Comparison of ENCODE assay signal across 12 mouse cellular contexts in the genomic region with DNA sequence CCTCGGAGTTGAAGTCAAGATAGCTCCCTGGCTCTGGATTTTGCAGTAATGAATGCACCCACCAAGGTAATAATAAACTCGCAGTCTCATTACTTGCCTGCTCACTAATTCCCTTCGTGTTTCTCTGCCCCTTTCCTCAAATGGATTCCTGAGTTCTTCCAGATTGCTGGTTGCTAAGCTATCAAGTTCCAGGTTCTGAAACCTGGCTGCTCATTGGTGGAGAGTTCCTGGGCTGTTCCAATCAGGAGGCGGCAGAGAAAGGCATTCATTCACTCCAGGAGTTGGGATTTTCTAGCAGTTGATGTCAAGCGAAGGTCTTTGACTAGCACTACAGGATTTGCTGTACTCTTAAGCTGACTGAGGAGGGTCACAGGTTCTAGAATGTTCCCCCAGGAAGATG.
DNase-seq lines count a peak whose midpoint lies in the region; ATAC-seq and TF ChIP-seq lines count a peak whose summit lies in the region.
"Had no signal": no experiment of that assay in that cellular context is flagged by ENCODE, and none has a peak within 500 bp of the region (broad histone marks: within the 10 kb centered on the region; RNA-seq: fewer than 3 reads in every experiment).

No protein-coding gene starts in this region.

- no peaks in the 10 kb centered on the region for H3K36me3 ChIP-seq in embryonic facial prominence, embryonic 11.5 days (replicated peaks; ENCODE audit: control insufficient read depth, insufficient read depth, low read depth, low read length)
- H3K36me3 ChIP-seq in embryonic facial prominence, embryonic 10.5 days (replicated peaks) = no peaks in the 10 kb centered on the region
- no peaks in the 10 kb centered on the region for H3K36me3 ChIP-seq in midbrain, postnatal 0 days (ENCODE audit: insufficient read depth, low read length)
- H3K36me3 ChIP-seq in midbrain, embryonic 15.5 days (replicated peaks) = no peaks in the 10 kb centered on the region
- no peaks in the 10 kb centered on the region for H3K36me3 ChIP-seq in kidney, embryonic 14.5 days (ENCODE audit: control insufficient read depth, insufficient read depth, low read length)
- no peaks in the 10 kb centered on the region for H3K36me3 ChIP-seq in stomach, embryonic 14.5 days (ENCODE audit: control insufficient read depth, insufficient read depth, low read length)

- 41% methylated on average over 5 of the region's 5 CpGs for WGBS in embryonic facial prominence, embryonic 11.5 days
- 51% methylated on average over 5 of the region's 5 CpGs for WGBS in embryonic facial prominence, embryonic 10.5 days
- WGBS in midbrain, postnatal 0 days = 36% methylated on average over 5 of the region's 5 CpGs
- WGBS in midbrain, embryonic 15.5 days = 45% methylated on average over 5 of the region's 5 CpGs
- WGBS in kidney, embryonic 14.5 days = 40% methylated on average over 5 of the region's 5 CpGs
- 29% methylated on average over 5 of the region's 5 CpGs for WGBS in stomach, embryonic 14.5 days

- no peak for TF ChIP-seq CTCF in midbrain, postnatal 0 days (IDR thresholded peaks at IDR 0.05)

- H3K27ac ChIP-seq in embryonic facial prominence, embryonic 11.5 days (replicated peaks; ENCODE audit: low read depth, low read length) = no peak overlapping the region
- H3K27ac ChIP-seq in embryonic facial prominence, embryonic 10.5 days (replicated peaks) = no peak overlapping the region
- H3K27ac ChIP-seq in midbrain, postnatal 0 days (ENCODE audit: low read depth, low read length) = no peak overlapping the region
- no peak overlapping the region for H3K27ac ChIP-seq in midbrain, embryonic 15.5 days
- H3K27ac ChIP-seq in kidney, embryonic 14.5 days (ENCODE audit: low read depth, low read length) = no peak overlapping the region
- H3K27ac ChIP-seq in stomach, embryonic 14.5 days (ENCODE audit: low read length) = no peak overlapping the region

- ATAC-seq in embryonic facial prominence, embryonic 11.5 days (replicated peaks; ENCODE audit: insufficient number of reproducible peaks, low FRiP score, low TSS enrichment, low read depth) = peak; percentile 71; the same call in 1 of the 2 replicates
- peak; percentile 50; the same call in 1 of the 2 replicates for ATAC-seq in midbrain, postnatal 0 days (ENCODE audit: low FRiP score)
- ATAC-seq in midbrain, embryonic 15.5 days (replicated peaks) = no peak
- ATAC-seq in kidney, embryonic 14.5 days (ENCODE audit: low FRiP score, low TSS enrichment) = peak; percentile 82; the same call in 1 of the 2 replicates
- ATAC-seq in stomach, embryonic 14.5 days (ENCODE audit: insufficient number of reproducible peaks, insufficient read depth, low FRiP score, low read depth) = 0 out of 2 replicates have a peak, but pooled peaks have one; percentile 39
- ATAC-seq: lung, postnatal 0 days had no signal

- no peak overlapping the region for H3K9ac ChIP-seq in embryonic facial prominence, embryonic 11.5 days (replicated peaks; ENCODE audit: low read length)
- no peak overlapping the region for H3K9ac ChIP-seq in midbrain, postnatal 0 days (replicated peaks; ENCODE audit: low read length, poor library complexity, severe bottlenecking)
- no peak overlapping the region for H3K9ac ChIP-seq in midbrain, embryonic 15.5 days
- H3K9ac ChIP-seq in kidney, embryonic 14.5 days (ENCODE audit: low read depth, low read length) = no peak overlapping the region
- no peak overlapping the region for H3K9ac ChIP-seq in stomach, embryonic 14.5 days (replicated peaks; ENCODE audit: low read depth, low read length)

- no peaks in the 10 kb centered on the region for H3K27me3 ChIP-seq in embryonic facial prominence, embryonic 11.5 days (ENCODE audit: control insufficient read depth, insufficient read depth, low read length)
- H3K27me3 ChIP-seq in embryonic facial prominence, embryonic 10.5 days (replicated peaks; ENCODE audit: low read depth, poor library complexity, severe bottlenecking) = no peaks in the 10 kb centered on the region
- no peaks in the 10 kb centered on the region for H3K27me3 ChIP-seq in midbrain, postnatal 0 days (ENCODE audit: insufficient read depth, low read length)
- H3K27me3 ChIP-seq in midbrain, embryonic 15.5 days (replicated peaks) = no peaks in the 10 kb centered on the region
- no peaks in the 10 kb centered on the region for H3K27me3 ChIP-seq in kidney, embryonic 14.5 days (ENCODE audit: control insufficient read depth, insufficient read depth, low read length)
- no peaks in the 10 kb centered on the region for H3K27me3 ChIP-seq in stomach, embryonic 14.5 days (ENCODE audit: control insufficient read depth, insufficient read depth, low read length)

- no peak overlapping the region for H3K4me3 ChIP-seq in embryonic facial prominence, embryonic 11.5 days (ENCODE audit: low read depth, low read length)
- H3K4me3 ChIP-seq in embryonic facial prominence, embryonic 10.5 days = no peak overlapping the region
- no peak overlapping the region for H3K4me3 ChIP-seq in midbrain, postnatal 0 days (ENCODE audit: low read depth, low read length)
- no peak overlapping the region for H3K4me3 ChIP-seq in midbrain, embryonic 15.5 days
- H3K4me3 ChIP-seq in kidney, embryonic 14.5 days (ENCODE audit: low read length) = no peak overlapping the region
- no peak overlapping the region for H3K4me3 ChIP-seq in stomach, embryonic 14.5 days (ENCODE audit: low read depth, low read length)

- H3K9me3 ChIP-seq in embryonic facial prominence, embryonic 11.5 days (replicated peaks; ENCODE audit: control insufficient read depth, low read length) = no peaks in the 10 kb centered on the region
- H3K9me3 ChIP-seq in embryonic facial prominence, embryonic 10.5 days = no peaks in the 10 kb centered on the region
- no peaks in the 10 kb centered on the region for H3K9me3 ChIP-seq in midbrain, postnatal 0 days (ENCODE audit: low read length)
- no peaks in the 10 kb centered on the region for H3K9me3 ChIP-seq in midbrain, embryonic 15.5 days
- H3K9me3 ChIP-seq in kidney, embryonic 14.5 days (ENCODE audit: control insufficient read depth, low read length) = no peaks in the 10 kb centered on the region
- H3K9me3 ChIP-seq in stomach, embryonic 14.5 days (ENCODE audit: control insufficient read depth, low read depth, low read length) = no peaks in the 10 kb centered on the region

- DNase-seq in embryonic facial prominence, embryonic 11.5 days (ENCODE audit: low spot score) = peak; percentile 48
- no peak for DNase-seq in embryonic facial prominence, embryonic 10.5 days (ENCODE audit: low spot score)
- peak; percentile 58 for DNase-seq in midbrain, postnatal 0 days (ENCODE audit: low spot score)
- no peak for DNase-seq in cerebellum, adult 11-12 months
- no peak for DNase-seq in c-Kit-positive CD71-positive TER-119-positive erythroid progenitor cells, embryonic 14.5 days (ENCODE audit: low spot score)
- DNase-seq: cerebellum, postnatal 14 days; gastrocnemius, postnatal 10 days had no signal

- peaks cover 3% of the 10 kb centered on the region; the same call in 1 of the 2 replicates for H3K4me1 ChIP-seq in embryonic facial prominence, embryonic 11.5 days (ENCODE audit: control insufficient read depth, insufficient read depth, low read length)
- H3K4me1 ChIP-seq in embryonic facial prominence, embryonic 10.5 days = peaks cover 16% of the 10 kb centered on the region
- no peaks in the 10 kb centered on the region for H3K4me1 ChIP-seq in midbrain, postnatal 0 days (ENCODE audit: insufficient read depth, low read length)
- H3K4me1 ChIP-seq in midbrain, embryonic 15.5 days = no peaks in the 10 kb centered on the region
- no peaks in the 10 kb centered on the region for H3K4me1 ChIP-seq in kidney, embryonic 14.5 days (ENCODE audit: control insufficient read depth, insufficient read depth, low read length)
- H3K4me1 ChIP-seq in stomach, embryonic 14.5 days (ENCODE audit: control insufficient read depth, insufficient read depth, low read length) = no peaks in the 10 kb centered on the region

- H3K4me2 ChIP-seq in embryonic facial prominence, embryonic 11.5 days (ENCODE audit: low read depth, low read length) = no peak overlapping the region
- no peak overlapping the region for H3K4me2 ChIP-seq in midbrain, postnatal 0 days (ENCODE audit: low read depth, low read length, poor library complexity, severe bottlenecking)
- H3K4me2 ChIP-seq in midbrain, embryonic 15.5 days = no peak overlapping the region
- H3K4me2 ChIP-seq in kidney, embryonic 14.5 days (replicated peaks; ENCODE audit: low read depth, low read length) = no peak overlapping the region
- H3K4me2 ChIP-seq in stomach, embryonic 14.5 days (replicated peaks; ENCODE audit: low read depth, low read length) = no peak overlapping the region
- H3K4me2 ChIP-seq: heart, embryonic 11.5 days had no signal

Comparison
In these comparisons a context has a peak if more than half of its experiments do, and no peak if none do; other contexts are left out.
1. DNase-seq: peak in embryonic facial prominence, embryonic 11.5 days (single experiment) and midbrain, postnatal 0 days (single experiment); none in embryonic facial prominence, embryonic 10.5 days (single experiment), cerebellum, adult 11-12 months (single experiment) and c-Kit-positive CD71-positive TER-119-positive erythroid progenitor cells, embryonic 14.5 days (single experiment).